Mouse (Mus musculus): ENCODE results near the gene Sec1.

DNA sequence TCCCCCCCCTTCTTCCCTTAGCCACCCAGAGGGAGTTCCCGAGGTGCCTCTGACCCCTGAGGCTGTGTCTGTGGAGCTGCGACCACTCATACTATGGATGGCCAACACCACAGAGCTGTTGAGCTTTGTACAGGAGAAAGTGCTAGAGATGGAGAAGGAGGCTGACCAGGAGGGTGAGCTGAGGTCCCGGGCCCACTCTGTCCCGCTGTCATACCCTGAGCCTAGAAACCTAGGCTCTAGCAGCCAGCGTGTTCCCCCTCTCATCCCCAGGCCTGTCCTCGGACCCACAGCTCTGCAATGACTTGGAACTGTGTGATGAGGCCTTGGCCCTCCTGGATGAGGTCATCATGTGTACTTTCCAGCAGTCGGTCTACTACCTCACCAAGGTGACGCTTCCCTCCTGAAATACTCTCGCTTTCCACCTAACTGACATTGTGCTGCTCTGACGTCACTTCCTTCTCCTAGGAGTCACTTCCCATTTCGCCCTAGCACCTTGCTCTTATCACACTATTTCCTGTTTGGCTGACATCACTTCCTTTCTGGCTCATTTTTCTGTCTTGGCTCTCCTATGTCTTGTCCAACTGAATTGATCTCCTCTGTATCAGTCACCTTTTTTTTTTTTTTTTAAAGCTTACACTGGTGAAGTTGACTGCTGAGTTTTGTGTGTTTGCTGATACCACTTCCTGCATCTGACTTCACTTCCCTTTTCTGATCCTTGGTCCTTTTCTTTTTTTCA is 59.1 kb downstream of the Sec1 start:
- TF ChIP-seq CHD2 (IDR thresholded peaks at IDR 0.05; ENCODE audit: low read depth, low read length) (no peak), ZNF384 (IDR thresholded peaks at IDR 0.05; ENCODE audit: low read depth, low read length) (0 out of 2 replicates have a peak, but pooled peaks have one; percentile 8), HCFC1 (IDR thresholded peaks at IDR 0.05; ENCODE audit: borderline replicate concordance, insufficient read depth, low read length) (no peak)
